Mouse (Mus musculus): ENCODE data around the gene Piwil4. TPM values are rescaled to one million over a fixed set of nuclear protein-coding genes. Genes with fewer than 3 reads are reported as not detected.

Piwil4 gene
- polyA plus RNA-seq, 1 experiment: 1.6 TPM

DNA sequence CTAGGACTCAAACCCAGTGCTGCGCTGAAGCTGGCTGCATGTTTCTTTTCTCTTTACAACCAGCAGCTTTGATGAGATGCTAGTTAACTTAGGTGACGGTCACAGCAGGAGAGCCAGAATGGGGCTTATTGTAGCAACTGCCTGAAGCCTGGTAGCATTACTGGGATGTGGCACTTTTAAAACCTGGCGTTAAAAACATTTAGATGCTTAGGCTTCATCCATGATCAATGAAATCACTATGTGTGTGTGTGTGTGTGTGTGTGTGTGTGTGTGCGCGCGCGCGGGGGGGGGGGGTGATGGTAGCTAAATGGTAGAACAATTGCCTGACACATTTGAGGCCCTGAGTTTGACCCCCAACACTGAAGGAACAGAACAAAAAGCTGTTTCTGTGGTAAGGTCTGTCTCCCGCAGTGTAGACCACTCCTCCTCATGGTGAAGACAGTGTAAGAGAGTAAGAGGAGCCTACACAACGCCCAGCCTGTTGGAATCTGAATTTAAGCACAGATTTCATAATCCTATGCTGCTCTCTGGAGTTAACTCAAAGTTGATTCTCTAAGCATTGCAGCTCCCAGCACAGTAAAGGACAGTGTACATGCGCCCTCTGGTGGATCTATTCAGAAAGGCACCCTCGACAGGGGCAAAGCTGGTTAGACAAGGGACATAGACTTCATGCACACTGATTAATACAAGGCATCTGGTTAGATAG is 41.8 kb downstream of the Piwil4 start:
- no peak for TF ChIP-seq GATA1 (IDR thresholded peaks at IDR 0.05; ENCODE audit: low read length)

DNA sequence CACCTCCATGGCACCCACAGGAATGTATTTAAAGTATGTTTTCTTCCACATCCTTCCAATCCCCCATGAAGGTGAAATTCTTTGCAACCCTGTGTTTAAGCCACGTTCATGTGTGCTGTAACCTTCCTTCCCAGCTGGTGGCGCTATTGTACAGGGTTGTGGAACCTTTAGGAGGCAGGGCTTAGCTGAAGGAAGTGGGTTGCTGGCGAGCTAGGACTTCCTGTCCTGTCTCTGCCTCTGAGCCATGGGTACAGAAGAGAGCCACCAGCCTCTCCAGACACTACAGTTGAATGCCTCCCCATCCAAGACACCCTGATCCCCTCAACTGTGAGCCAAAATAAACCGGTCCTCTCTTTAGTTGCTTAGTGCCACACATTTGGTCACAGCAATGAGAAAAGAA is 42.6 kb downstream of the Piwil4 start:
- TF ChIP-seq GATA1 (IDR thresholded peaks at IDR 0.05; ENCODE audit: low read length): no peak

DNA sequence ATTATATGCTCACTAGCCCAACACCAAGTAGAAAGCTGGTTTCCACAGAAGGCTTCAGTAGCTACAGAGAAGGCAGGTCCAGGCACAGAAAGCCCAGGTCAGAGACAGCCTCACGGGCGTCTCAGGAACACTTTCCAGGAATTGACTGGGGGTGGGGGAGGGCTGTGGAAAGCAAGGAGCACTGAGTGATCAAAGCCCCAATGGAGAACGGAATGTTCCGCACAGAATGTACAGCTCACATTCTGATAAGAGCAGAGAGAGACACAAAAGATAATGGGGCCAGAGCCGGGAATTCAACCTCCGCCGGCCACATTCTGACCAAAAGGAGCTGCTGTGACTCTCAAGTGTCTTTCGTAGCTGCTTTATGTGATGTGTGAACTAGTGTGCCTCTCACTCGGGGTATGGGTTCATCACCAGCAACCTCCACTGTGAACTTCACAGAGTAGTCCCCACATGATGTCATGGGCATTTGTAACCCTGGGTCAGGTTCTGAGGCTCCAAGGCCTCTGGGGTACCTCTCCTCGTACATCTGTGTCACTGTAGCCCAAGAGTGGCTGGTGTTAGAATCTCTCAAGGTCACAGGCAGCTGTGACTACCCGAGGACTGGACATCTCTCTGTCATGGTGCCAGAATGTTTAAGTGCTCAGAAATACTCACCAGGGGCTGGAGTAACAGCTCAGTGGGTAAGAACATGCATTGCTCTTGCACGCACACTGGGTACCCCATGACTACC is 51.0 kb downstream of the Piwil4 start:
- no peak for TF ChIP-seq GATA1 (IDR thresholded peaks at IDR 0.05; ENCODE audit: low read length)

DNA sequence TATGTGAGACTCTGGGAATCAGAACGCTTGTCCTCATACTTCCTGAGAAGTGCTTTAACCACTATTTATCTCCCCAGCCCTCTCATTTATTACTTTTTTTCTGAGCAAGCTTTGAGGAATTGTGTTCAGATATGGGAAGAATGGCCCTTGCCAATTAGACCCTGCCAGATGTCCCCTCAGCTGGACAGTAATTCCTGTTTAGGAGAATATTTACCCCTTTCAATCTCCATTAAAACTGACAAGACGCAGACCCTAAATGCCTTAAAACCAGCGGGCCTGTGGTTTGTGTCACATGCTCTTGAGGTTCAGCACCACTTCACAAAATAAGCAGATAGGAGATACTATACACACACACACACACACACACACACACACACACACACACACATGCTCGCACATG is 56.2 kb downstream of the Piwil4 start:
- TF ChIP-seq GATA1 (IDR thresholded peaks at IDR 0.05; ENCODE audit: low read length): no peak

DNA sequence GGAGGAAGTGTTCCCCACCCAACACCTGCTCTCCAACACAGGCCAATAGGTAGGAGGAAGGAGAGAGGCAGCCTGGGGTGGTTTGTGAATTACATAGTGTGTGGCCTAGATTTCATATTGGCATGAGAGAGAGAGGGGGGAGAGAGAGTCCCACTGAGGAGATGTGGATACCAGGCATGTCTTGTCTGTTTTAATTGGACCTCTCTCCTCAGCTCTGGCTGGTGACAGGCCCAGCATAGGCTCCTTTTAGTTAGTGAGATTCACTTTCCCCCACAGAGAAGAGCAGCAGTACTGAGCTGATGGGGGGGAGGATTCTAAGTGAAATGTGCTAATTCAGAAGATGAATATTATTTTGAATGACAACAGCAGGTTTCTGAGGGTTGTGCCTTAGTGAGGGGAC is 57.8 kb downstream of the Piwil4 start:
- no peak for TF ChIP-seq GATA1 (IDR thresholded peaks at IDR 0.05; ENCODE audit: low read length)

DNA sequence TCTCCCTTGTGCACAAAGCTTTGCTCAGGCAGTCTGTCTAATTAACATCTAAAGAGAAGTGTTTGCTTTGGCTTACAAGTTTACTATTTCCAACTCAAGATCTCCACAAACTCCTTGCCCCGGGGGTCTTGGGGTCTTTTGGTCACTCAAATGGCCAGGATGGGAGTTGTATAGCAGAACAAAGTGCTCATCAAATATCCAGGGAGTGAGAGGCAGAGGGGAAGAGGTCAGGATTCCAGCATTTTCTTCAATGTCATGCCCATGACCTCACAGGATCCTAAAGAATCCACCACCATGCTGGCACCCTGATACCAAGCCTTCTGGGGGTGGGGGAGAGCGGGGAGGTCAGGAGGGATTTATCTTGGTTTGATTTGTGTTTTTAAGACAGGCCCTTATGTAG is 59.9 kb downstream of the Piwil4 start:
- TF ChIP-seq GATA1 (IDR thresholded peaks at IDR 0.05; ENCODE audit: low read length): no peak

DNA sequence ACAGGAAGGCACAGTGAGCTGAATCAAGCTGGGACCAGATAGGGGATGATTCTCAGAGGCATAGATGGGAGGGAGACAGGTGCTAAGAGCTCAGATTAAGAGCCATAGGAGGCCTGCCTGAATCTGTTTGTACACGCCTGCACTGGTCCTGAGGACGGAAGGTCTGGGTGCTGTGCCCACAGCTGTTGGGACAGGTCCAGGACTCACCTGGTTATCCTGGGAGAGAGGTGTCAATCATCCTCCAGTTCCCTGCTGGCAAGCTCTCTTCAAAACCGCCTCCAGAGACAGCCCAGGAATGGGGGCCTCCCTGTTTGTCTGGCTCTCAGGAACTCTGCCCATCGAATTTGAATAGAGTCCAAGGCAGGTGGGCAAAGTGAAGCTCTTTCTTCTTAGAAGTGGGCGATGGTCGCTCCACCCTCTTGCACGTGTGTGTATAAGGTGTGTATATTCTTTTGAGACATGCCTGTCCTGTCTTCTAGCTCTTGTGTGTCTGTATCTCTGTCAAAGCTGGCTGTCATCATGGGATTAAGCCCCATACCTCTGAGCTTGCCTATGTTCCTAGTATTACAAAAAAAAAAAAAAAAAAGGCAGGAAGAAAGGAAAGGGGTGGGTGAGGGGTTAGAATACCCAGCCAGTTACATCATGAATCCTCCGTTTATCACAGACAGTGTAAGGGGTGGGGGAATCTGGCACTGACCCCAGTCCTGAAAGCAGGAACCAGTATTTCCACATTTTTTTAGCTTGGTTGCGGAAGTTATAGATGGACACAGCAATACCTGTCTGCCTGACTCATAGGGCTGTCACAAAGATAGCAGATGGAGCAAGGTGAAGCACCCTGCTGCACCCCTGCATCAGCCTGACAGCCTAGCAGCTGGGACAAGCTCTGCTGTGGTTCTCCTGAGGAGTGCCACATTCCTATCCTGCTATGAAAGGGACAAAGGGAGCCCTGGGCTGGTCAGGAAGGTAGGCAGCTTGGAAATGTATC is 64.5 kb downstream of the Piwil4 start:
- TF ChIP-seq GATA1 (IDR thresholded peaks at IDR 0.05; ENCODE audit: low read length): no peak

DNA sequence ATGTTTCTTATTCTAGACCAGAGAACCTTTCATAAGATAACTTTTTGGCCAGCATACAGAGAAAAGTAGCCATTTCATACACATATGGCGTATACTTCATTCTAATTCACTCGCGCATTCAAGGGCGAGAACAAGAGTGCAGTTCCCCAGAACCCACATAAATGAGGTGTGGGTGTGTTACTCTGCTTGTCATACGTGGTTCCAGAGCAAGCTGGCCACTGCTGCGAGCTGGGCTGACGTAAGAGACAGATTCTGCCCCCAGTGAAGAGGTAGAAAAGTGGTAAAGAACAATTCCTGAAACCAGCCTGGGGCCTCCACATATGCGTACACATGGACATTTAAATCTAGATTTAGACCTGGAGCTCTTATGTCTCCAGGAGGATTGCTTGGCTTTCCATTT is 66.0 kb downstream of the Piwil4 start:
- no peak for TF ChIP-seq GATA1 (IDR thresholded peaks at IDR 0.05; ENCODE audit: low read length)

DNA sequence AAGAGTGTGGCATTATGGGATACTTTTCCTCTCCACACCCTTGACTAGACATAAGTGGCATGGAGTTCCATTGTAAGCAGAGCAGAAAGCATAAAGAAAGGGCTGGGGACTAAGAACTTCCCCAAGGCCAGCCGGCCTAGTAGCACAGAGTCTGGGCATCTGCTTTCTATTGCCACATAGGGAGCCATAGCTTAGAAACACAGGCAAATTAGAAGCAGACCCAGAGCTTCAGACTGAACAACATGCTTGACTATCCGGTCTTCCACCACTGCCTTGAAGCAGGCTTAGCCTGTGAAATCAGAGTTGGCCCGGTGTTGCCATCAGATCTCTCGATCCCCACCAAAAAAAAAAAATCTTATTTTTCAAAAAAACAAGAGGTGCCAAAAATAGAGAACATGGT is 67.4 kb downstream of the Piwil4 start:
- TF ChIP-seq GATA1 (IDR thresholded peaks at IDR 0.05; ENCODE audit: low read length): no peak

DNA sequence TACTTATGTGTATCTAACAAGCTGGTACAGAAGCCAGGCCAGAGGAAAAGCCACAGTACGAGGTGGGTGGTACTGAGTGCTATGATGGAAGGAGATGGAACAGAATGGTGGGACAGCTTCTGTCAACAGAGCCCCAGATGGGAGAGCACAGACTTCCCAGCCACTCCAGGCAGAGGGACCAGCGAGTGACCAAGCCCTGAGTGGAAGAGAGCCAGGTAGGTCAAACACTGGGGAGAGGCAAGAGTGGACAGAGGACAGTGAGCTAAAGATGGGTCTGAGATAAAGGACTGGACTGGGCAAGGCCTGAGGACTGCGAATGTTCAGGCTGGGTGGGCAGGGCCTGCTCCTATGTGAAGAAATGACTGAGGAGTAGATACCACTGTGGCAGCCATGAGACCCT is 72.2 kb downstream of the Piwil4 start:
- no peak for TF ChIP-seq GATA1 (IDR thresholded peaks at IDR 0.05; ENCODE audit: low read length)

DNA sequence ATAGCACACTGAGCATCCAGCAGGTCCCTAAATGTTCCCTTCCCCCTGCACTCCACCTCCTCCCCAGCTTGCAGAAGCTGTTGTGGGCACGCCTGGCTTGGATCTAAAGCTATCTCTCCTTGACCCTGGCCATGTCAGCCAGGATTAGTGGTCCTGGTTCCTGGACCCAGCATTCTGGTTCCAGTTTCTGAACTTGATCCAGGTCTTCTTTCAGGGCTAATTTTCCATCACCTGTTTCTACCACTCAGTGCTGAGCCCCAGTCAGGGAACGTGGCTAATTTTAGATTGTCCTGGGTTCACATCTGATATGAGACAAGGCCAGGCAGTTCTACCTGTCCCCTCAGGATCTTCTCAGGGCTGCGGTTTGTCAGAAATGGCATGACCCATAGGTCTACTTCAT is 74.5 kb downstream of the Piwil4 start:
- TF ChIP-seq GATA1 (IDR thresholded peaks at IDR 0.05; ENCODE audit: low read length): no peak

DNA sequence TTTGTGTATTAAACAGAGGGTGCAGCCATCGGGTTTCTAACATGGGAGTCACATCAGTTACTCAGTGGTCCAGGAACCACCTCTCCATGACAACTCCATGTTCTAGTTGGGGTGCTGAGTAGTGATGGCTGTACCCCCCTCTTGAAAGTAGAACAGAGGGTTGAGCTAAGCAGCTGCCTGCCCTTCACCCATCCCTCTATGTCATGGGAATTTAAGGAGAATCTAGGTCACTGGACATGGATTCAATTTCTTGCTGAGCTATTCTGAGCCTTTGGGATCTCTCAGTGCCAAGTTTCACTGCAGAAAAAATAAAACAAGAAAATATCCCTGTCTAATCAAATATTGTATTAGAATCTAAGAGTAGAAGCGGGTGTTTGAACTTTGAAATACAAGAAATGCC is 76.9 kb downstream of the Piwil4 start:
- TF ChIP-seq GATA1 (IDR thresholded peaks at IDR 0.05; ENCODE audit: low read length): no peak

DNA sequence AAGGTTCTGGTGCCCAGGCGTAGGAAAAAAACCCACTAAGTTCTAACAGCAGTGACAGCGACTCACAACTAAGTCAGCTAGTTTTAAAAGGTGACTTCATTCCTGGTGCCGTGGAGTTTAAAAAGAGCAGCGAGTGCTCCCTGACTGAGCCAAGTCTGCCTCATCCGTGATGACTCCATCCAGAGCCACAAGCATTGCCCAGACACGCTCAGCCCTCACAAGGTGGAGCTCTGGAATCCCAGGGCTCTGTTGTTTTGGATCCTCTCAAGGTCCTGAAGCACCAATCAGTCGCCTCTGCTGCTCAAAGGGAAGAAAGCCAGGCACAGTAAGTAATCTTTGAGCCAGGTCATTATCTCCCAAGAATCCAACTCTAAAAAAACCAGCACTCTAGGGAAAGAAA is 77.7 kb downstream of the Piwil4 start:
- TF ChIP-seq GATA1 (IDR thresholded peaks at IDR 0.05; ENCODE audit: low read length): no peak

DNA sequence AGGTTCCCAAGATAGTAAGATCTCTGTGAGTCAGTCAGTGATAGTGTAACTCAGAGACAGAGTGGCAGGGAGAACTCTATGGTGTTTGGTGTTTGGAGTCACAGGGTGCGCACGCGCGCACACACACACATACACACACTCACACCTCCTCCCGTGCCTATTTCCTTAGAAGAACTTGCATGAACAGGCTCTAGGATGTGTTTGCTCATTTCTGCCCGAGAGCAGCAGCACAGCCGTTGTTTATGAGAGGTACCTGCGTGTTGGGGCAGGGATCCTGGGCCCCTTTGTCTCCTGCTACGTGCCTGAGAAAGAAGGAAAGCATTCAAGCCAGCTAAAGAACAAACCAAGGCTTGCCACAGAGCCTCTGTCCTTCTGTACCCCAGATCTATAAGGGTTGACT is 78.4 kb downstream of the Piwil4 start:
- TF ChIP-seq GATA1 (IDR thresholded peaks at IDR 0.05; ENCODE audit: low read length): no peak

DNA sequence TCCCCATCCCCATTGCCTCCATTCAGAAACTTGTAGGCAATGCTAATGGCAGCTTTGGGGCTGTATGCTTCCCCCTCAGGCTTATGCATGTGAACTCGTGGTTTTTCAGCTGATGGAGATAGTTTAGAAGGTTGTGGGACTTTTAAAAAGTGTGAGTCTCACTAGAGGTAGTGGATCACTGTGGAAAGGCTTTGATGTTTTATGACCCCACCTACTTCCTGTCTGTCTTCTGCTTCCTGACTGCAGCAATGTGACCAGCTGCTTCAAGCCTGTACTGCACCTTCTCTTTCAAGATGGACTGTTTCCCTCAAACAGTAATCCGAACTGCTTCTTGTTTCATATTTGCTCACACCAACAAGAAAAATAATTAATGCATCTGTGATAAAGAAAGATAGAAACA is 82.6 kb downstream of the Piwil4 start:
- no peak for TF ChIP-seq GATA1 (IDR thresholded peaks at IDR 0.05; ENCODE audit: low read length)

DNA sequence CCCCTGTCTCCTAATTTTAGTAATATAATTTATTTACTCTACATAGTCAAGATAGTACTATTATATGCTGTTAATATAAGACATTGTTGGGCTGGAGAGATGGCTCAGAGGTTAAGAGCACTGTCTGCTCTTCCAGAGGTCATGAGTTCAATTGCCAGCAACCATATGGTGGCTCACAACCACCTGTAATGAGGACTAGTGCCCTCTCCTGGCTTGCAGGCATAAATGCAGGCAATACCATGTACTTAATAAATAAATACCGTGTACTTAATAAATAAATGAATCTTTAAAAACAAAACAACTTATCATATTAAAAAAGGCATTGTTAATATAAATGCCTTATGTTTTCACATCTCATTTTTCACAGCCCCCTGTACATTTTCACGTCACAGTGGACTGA is 86.5 kb downstream of the Piwil4 start:
- TF ChIP-seq GATA1 (IDR thresholded peaks at IDR 0.05; ENCODE audit: low read length): no peak

Measured in G1E-ER4 (cell line).